Mouse (Mus musculus): ENCODE results near the gene Myo10.

- TF ChIP-seq GATA1 (IDR thresholded peaks at IDR 0.05; ENCODE audit: borderline replicate concordance, low read length) (no peak), FLI1 (IDR thresholded peaks at IDR 0.05; ENCODE audit: low read length) (no peak)
These were observed 67.9 kb downstream of the Myo10 start for GRCm38 (mm10) chr15:25690066-25690745.
